Mouse (Mus musculus): ENCODE results near the gene Med16. TPM values are rescaled to one million over a fixed set of nuclear protein-coding genes. Genes with fewer than 3 reads are reported as not detected.

Med16 gene
- polyA plus RNA-seq, 1 experiment = 163 TPM

DNA sequence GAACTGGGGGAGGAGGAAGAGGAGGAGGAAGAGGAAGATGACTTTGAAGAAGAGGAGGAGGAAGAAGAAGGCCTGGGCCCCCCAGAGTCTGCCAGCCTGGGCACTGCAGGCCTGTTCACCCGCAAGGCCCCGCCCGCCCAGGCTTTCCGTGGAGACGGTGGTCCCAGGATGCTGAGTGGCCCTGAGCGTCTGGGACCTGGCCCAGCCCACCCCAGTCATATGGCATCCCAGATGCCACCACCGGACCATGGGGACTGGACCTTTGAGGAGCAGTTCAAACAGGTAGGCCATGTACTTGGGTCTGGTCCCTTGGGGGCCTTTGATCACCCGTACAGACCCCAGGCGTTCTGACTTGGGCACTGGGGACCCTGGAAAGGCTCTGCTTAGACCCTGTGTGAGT, 23.1 kb upstream of the Med16 start:
- no peak for TF ChIP-seq CTCF (IDR thresholded peaks at IDR 0.05; ENCODE audit: control insufficient read depth, insufficient read depth, insufficient replicate concordance, low read depth, low read length)
- no peak for TF ChIP-seq POLR2A (IDR thresholded peaks at IDR 0.05; ENCODE audit: control insufficient read depth, low read depth, low read length)
- Histone ChIP-seq H3K27me3 (ENCODE audit: control insufficient read depth, insufficient read depth, low read length) (no peaks in the 10 kb centered on the region), H3K4me3 (ENCODE audit: control insufficient read depth, low read depth, low read length) (peak overlapping the region; percentile 83), H3K27ac (ENCODE audit: control insufficient read depth, insufficient read depth, low read depth, low read length) (no peak overlapping the region), H3K36me3 (ENCODE audit: control insufficient read depth, insufficient read depth, low read length) (no peaks in the 10 kb centered on the region), H3K4me1 (ENCODE audit: control insufficient read depth, insufficient read depth, low read length) (peaks cover 39% of the 10 kb centered on the region)

DNA sequence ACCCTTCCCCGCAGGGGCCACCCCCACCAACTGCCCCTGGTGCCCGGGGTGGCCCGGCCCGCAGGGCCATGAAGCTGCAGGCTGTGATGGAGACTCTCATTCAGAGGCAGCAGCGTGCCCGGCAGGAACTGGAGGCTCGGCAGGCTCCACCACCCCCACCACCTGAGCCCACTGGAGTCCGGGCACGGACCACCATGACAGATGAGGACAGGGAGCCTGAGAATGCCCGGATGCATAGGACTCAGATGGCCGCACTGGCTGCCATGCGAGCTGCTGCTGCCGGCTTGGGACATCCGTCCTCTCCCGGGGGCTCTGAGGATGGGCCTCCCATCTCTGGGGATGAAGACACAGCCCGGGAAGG, 22.1 kb upstream of the Med16 start:
- Histone ChIP-seq H3K27me3 (ENCODE audit: control insufficient read depth, insufficient read depth, low read length) (no peaks in the 10 kb centered on the region), H3K36me3 (ENCODE audit: control insufficient read depth, insufficient read depth, low read length) (no peaks in the 10 kb centered on the region), H3K4me3 (ENCODE audit: control insufficient read depth, low read depth, low read length) (peak overlapping the region; percentile 83), H3K4me1 (ENCODE audit: control insufficient read depth, insufficient read depth, low read length) (peaks cover 43% of the 10 kb centered on the region), H3K27ac (ENCODE audit: control insufficient read depth, insufficient read depth, low read depth, low read length) (no peak overlapping the region)
- no peak for TF ChIP-seq POLR2A (IDR thresholded peaks at IDR 0.05; ENCODE audit: control insufficient read depth, low read depth, low read length)
- TF ChIP-seq CTCF (IDR thresholded peaks at IDR 0.05; ENCODE audit: control insufficient read depth, insufficient read depth, insufficient replicate concordance, low read depth, low read length) = no peak

- TF ChIP-seq CTCF (IDR thresholded peaks at IDR 0.05; ENCODE audit: control insufficient read depth, insufficient read depth, insufficient replicate concordance, low read depth, low read length) (no peak), POLR2A (IDR thresholded peaks at IDR 0.05; ENCODE audit: control insufficient read depth, low read depth, low read length) (0 out of 2 replicates have a peak, but pooled peaks have one; percentile 55)
- Histone ChIP-seq H3K4me1 (ENCODE audit: control insufficient read depth, insufficient read depth, low read length) (peaks cover 44% of the 10 kb centered on the region), H3K27me3 (ENCODE audit: control insufficient read depth, insufficient read depth, low read length) (no peaks in the 10 kb centered on the region), H3K27ac (ENCODE audit: control insufficient read depth, insufficient read depth, low read depth, low read length) (peak overlapping the region; percentile 10; the same call in 1 of the 2 replicates), H3K36me3 (ENCODE audit: control insufficient read depth, insufficient read depth, low read length) (no peaks in the 10 kb centered on the region), H3K4me3 (ENCODE audit: control insufficient read depth, low read depth, low read length) (peak overlapping the region; percentile 85)
Observed at GRCm38 (mm10) chr10:79929967-79930825, 21.5 kb upstream of the Med16 start.

- no peaks in the 10 kb centered on the region for H3K36me3 ChIP-seq (ENCODE audit: control insufficient read depth, insufficient read depth, low read length)
- H3K4me3 ChIP-seq (ENCODE audit: control insufficient read depth, low read depth, low read length) = peak overlapping the region; percentile 85
- H3K27me3 ChIP-seq (ENCODE audit: control insufficient read depth, insufficient read depth, low read length) = no peaks in the 10 kb centered on the region
- H3K4me1 ChIP-seq (ENCODE audit: control insufficient read depth, insufficient read depth, low read length) = peaks cover 43% of the 10 kb centered on the region
- TF ChIP-seq CTCF (IDR thresholded peaks at IDR 0.05; ENCODE audit: control insufficient read depth, insufficient read depth, insufficient replicate concordance, low read depth, low read length) (no peak), POLR2A (IDR thresholded peaks at IDR 0.05; ENCODE audit: control insufficient read depth, low read depth, low read length) (no peak)
- no peak overlapping the region for H3K27ac ChIP-seq (ENCODE audit: control insufficient read depth, insufficient read depth, low read depth, low read length)
Observed at GRCm38 (mm10) chr10:79928907-79929701, 20.4 kb upstream of the Med16 start.

DNA sequence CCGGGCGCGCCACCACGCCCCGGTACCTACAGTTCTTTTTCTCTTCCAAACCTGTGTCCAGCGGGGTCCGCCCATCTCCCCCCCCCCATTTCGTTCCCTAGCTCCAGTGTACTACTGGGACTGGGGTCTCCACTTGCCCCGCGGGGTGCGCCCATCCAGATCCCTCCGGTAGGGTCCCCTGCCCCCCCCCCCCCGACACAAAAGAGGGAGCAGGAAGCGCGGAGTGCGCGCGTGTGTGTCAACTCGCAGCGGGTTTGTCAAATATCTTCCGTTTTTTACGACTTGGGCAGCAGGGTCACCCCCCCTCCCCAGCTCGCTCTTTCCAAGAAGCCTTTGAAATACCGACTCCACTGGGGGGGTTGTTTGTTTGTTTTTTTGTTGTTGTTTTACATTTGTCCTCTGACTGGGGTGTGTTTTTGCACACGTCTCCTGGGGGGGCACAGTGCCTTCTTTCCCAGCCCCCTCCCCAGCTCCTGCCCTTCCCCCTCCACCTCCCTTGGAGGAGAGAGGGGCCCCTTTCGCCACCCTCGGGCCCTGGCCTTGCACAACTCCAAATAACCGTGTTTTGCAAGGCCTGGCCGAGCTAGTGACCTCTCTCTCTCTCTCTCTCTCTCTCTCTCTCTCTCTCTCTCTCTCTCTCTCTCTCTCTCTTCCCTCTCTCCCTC, 19.4 kb upstream of the Med16 start:
- Histone ChIP-seq H3K4me3 (ENCODE audit: control insufficient read depth, low read depth, low read length) (peak overlapping the region; percentile 78), H3K4me1 (ENCODE audit: control insufficient read depth, insufficient read depth, low read length) (peaks cover 34% of the 10 kb centered on the region), H3K27me3 (ENCODE audit: control insufficient read depth, insufficient read depth, low read length) (no peaks in the 10 kb centered on the region), H3K27ac (ENCODE audit: control insufficient read depth, insufficient read depth, low read depth, low read length) (no peak overlapping the region), H3K36me3 (ENCODE audit: control insufficient read depth, insufficient read depth, low read length) (no peaks in the 10 kb centered on the region)
- TF ChIP-seq CTCF (IDR thresholded peaks at IDR 0.05; ENCODE audit: control insufficient read depth, insufficient read depth, insufficient replicate concordance, low read depth, low read length) = no peak
- no peak for TF ChIP-seq POLR2A (IDR thresholded peaks at IDR 0.05; ENCODE audit: control insufficient read depth, low read depth, low read length)

- TF ChIP-seq POLR2A (IDR thresholded peaks at IDR 0.05; ENCODE audit: control insufficient read depth, low read depth, low read length) = no peak
- no peaks in the 10 kb centered on the region for H3K36me3 ChIP-seq (ENCODE audit: control insufficient read depth, insufficient read depth, low read length)
- H3K27me3 ChIP-seq (ENCODE audit: control insufficient read depth, insufficient read depth, low read length) = no peaks in the 10 kb centered on the region
Observed at GRCm38 (mm10) chr10:79927324-79928029, 18.8 kb upstream of the Med16 start.

More at GRCm38 (mm10) chr10:79927324-79928029, 18.8 kb upstream of the Med16 start:
- H3K4me1 ChIP-seq (ENCODE audit: control insufficient read depth, insufficient read depth, low read length) = peaks cover 30% of the 10 kb centered on the region
- H3K4me3 ChIP-seq (ENCODE audit: control insufficient read depth, low read depth, low read length) = peak overlapping the region; percentile 78
- peak overlapping the region; percentile 55; the same call in 1 of the 2 replicates for H3K27ac ChIP-seq (ENCODE audit: control insufficient read depth, insufficient read depth, low read depth, low read length)

Measured in testis, adult 2 months (tissue).